ENCODE assay signal across 16 mouse cellular contexts in genomic region chr5:30192452-30192851, GRCm38 (mm10). TPM values are rescaled to one million over a fixed set of nuclear protein-coding genes. Genes with fewer than 3 reads are reported as not detected.
DNase-seq lines count a peak whose midpoint lies in the region; ATAC-seq and TF ChIP-seq lines count a peak whose summit lies in the region.
"Had no signal": no experiment of that assay in that cellular context is flagged by ENCODE, and none has a peak within 500 bp of the region (broad histone marks: within the 10 kb centered on the region; RNA-seq: fewer than 3 reads in every experiment).

No protein-coding gene starts in this region.

- H3K4me2 ChIP-seq in liver, embryonic 14.5 days (ENCODE audit: low read depth), result no peak overlapping the region
- no peak overlapping the region for H3K4me2 ChIP-seq in liver, embryonic 12.5 days
- no peak overlapping the region for H3K4me2 ChIP-seq in CH12.LX (ENCODE audit: insufficient read depth, low read depth, poor library complexity, severe bottlenecking)
- H3K4me2 ChIP-seq: forebrain, embryonic 13.5 days; kidney, embryonic 15.5 days; limb, embryonic 15.5 days had no signal

- ATAC-seq in liver, embryonic 14.5 days (ENCODE audit: insufficient read depth), result no peak
- no peak for ATAC-seq in liver, embryonic 12.5 days
- 0 out of 2 replicates have a peak, but pooled peaks have one; percentile 34 for ATAC-seq in megakaryocyte progenitor cell, adult 5-6 weeks (replicated peaks; ENCODE audit: poor library complexity)
- ATAC-seq: forebrain, embryonic 13.5 days had no signal

- no peaks in the 10 kb centered on the region for H3K79me2 ChIP-seq in CH12.LX (replicated peaks; ENCODE audit: control insufficient read depth, extremely low read depth, insufficient read depth, poor library complexity, severe bottlenecking)

- no peak overlapping the region for H3K9ac ChIP-seq in liver, embryonic 14.5 days (replicated peaks)
- no peak overlapping the region for H3K9ac ChIP-seq in liver, embryonic 12.5 days
- no peak overlapping the region for H3K9ac ChIP-seq in CH12.LX (ENCODE audit: insufficient read depth, low read depth)
- H3K9ac ChIP-seq: forebrain, embryonic 13.5 days; kidney, embryonic 15.5 days; limb, embryonic 15.5 days had no signal

- no peak for TF ChIP-seq EP300 in liver, embryonic 14.5 days (IDR thresholded peaks at IDR 0.05; ENCODE audit: low read depth)
- TF ChIP-seq EP300 in CH12.LX (IDR thresholded peaks at IDR 0.05; ENCODE audit: low read length), result no peak

- TF ChIP-seq RAD21 in CH12.LX (IDR thresholded peaks at IDR 0.05; ENCODE audit: low read depth, low read length), result peak; percentile 36

- H3K4me1 ChIP-seq in liver, embryonic 14.5 days (replicated peaks; ENCODE audit: control insufficient read depth in 2 of 2, insufficient read depth in 2 of 2, low read length in 1 of 2), result peaks cover 0 to 2% of the 10 kb centered on the region in 2 experiments; a peak in 1 of 4 replicates
- no peaks in the 10 kb centered on the region for H3K4me1 ChIP-seq in liver, embryonic 12.5 days
- peaks cover 0 to 14% of the 10 kb centered on the region in 2 experiments; a peak in 2 of 4 replicates for H3K4me1 ChIP-seq in CH12.LX (ENCODE audit: control insufficient read depth in 1 of 2, insufficient read depth in 2 of 2)
- H3K4me1 ChIP-seq: forebrain, embryonic 13.5 days; kidney, embryonic 15.5 days; limb, embryonic 15.5 days; midbrain, embryonic 10.5 days had no signal

- intact Hi-C loops in heart, postnatal 14 days (cut with DNase I), result loop anchor here (5.0 kb wide), 1 partner anchor 65 kb away; no protein-coding TSS in a partner anchor

- H3K27ac ChIP-seq in liver, embryonic 14.5 days, result no peak overlapping the region
- H3K27ac ChIP-seq in liver, embryonic 12.5 days, result no peak overlapping the region
- H3K27ac ChIP-seq in CH12.LX (ENCODE audit: insufficient read depth, low read depth), result no peak overlapping the region
- H3K27ac ChIP-seq: forebrain, embryonic 13.5 days; kidney, embryonic 15.5 days; limb, embryonic 15.5 days; midbrain, embryonic 10.5 days had no signal

- peak; percentile 46 for DNase-seq in heart, adult 11 months
- no peak for DNase-seq in heart, postnatal 14 days
- no peak for DNase-seq in liver, embryonic 14.5 days (ENCODE audit: low read depth in 3 of 3, low spot score in 3 of 3)
- DNase-seq in CH12.LX (ENCODE audit: extremely low read depth) (no peak), MN1 (ENCODE audit: low spot score) (no peak)
- no peak for DNase-seq in urinary bladder, postnatal 36 days (ENCODE audit: low spot score in 2 of 2)
- DNase-seq: cerebellum, adult 11 months; cerebellum, postnatal 25 days; layer of hippocampus, adult 9-11 months had no signal

- WGBS in liver, embryonic 14.5 days (ENCODE audit: insufficient replicate concordance), result 56% methylated on average over 1 of the region's 1 CpGs
- 52% methylated on average over 1 of the region's 1 CpGs for WGBS in liver, embryonic 12.5 days (ENCODE audit: insufficient replicate concordance)

- dilution Hi-C loops in CH12.LX (cut with MboI; ENCODE audit: extremely low pct_ligation_motif_present, extremely low pct_unique_long_range_greater_than_20kb, low sequenced_read_pairs), result no loop called here

- H3K9me3 ChIP-seq in liver, embryonic 14.5 days (ENCODE audit: control insufficient read depth, low read length), result no peaks in the 10 kb centered on the region
- H3K9me3 ChIP-seq in liver, embryonic 12.5 days (replicated peaks), result no peaks in the 10 kb centered on the region
- H3K9me3 ChIP-seq in CH12.LX (replicated peaks; ENCODE audit: low read length), result no peaks in the 10 kb centered on the region
- H3K9me3 ChIP-seq: forebrain, embryonic 13.5 days; kidney, embryonic 15.5 days; limb, embryonic 15.5 days; midbrain, embryonic 10.5 days had no signal

- TF ChIP-seq CTCF in liver, embryonic 14.5 days (IDR thresholded peaks at IDR 0.05; ENCODE audit: low read depth), result peak; percentile 14; the same call in 1 of the 2 replicates
- peak in 1 of 2 experiments; percentile 44; a peak in 2 of 4 replicates for TF ChIP-seq CTCF in CH12.LX (conservative IDR thresholded peaks at IDR 0.05 in 1 of 2, IDR thresholded peaks at IDR 0.05 in 1 of 2; ENCODE audit: low read depth in 2 of 2, low read length in 2 of 2)

- in situ Hi-C loops in CH12.LX (cut with MboI; ENCODE audit: low pct_ligation_motif_present, low pct_unique_long_range_greater_than_20kb, low sequenced_read_pairs), result no loop called here

- H3K4me3 ChIP-seq in liver, embryonic 14.5 days (ENCODE audit: insufficient read depth in 1 of 2, low read depth in 2 of 2, low read length in 2 of 2), result no peak overlapping the region
- H3K4me3 ChIP-seq in liver, embryonic 12.5 days, result no peak overlapping the region
- no peak overlapping the region for H3K4me3 ChIP-seq in CH12.LX (replicated peaks in 1 of 3; ENCODE audit: low read depth in 2 of 3, low read length in 2 of 3, poor library complexity in 1 of 3)
- H3K4me3 ChIP-seq: forebrain, embryonic 13.5 days; kidney, embryonic 15.5 days; limb, embryonic 15.5 days; midbrain, embryonic 10.5 days had no signal

- no peaks in the 10 kb centered on the region for H3K27me3 ChIP-seq in liver, embryonic 14.5 days (ENCODE audit: control insufficient read depth, insufficient read depth, low read length)
- H3K27me3 ChIP-seq in liver, embryonic 12.5 days (replicated peaks), result no peaks in the 10 kb centered on the region
- H3K27me3 ChIP-seq in CH12.LX (replicated peaks), result no peaks in the 10 kb centered on the region
- H3K27me3 ChIP-seq: forebrain, embryonic 13.5 days; kidney, embryonic 15.5 days; limb, embryonic 15.5 days had no signal

- no peak for TF ChIP-seq POLR2A in CH12.LX (IDR thresholded peaks at IDR 0.05; ENCODE audit: low read depth, low read length)

- no peaks in the 10 kb centered on the region; the same call in 1 of the 2 replicates for H3K36me3 ChIP-seq in liver, embryonic 14.5 days (replicated peaks; ENCODE audit: control insufficient read depth, insufficient read depth, low read depth)
- peaks cover 17% of the 10 kb centered on the region for H3K36me3 ChIP-seq in liver, embryonic 12.5 days
- H3K36me3 ChIP-seq in CH12.LX (replicated peaks in 1 of 2; ENCODE audit: control insufficient read depth in 1 of 2, insufficient read depth in 1 of 2, low read length in 1 of 2), result peaks cover 0 to 43% of the 10 kb centered on the region in 2 experiments

TF ChIP-seq in CH12.LX, 34 proteins besides CTCF, POLR2A, EP300 and RAD21:
- no peak for TF ChIP-seq MAX (IDR thresholded peaks at IDR 0.05; ENCODE audit: low read length)
- no peak for TF ChIP-seq TCF12 (IDR thresholded peaks at IDR 0.05; ENCODE audit: low read depth, low read length)
- TF ChIP-seq JUN (IDR thresholded peaks at IDR 0.05; ENCODE audit: insufficient read depth, low read depth, low read length), result no peak

RNA-seq across cellular contexts. Expression of gene Adgrf3, which starts 13.1 kb away (rescaled TPM):
- under 1 TPM; 0.14 to 0.29 TPM for total RNA-seq in heart, postnatal 14 days (2021)
- 0.01 and 0.02 TPM in 2 replicates for polyA plus RNA-seq in liver, embryonic 14.5 days (2012; rRNA removed)
- not detected in 2 replicates for polyA plus RNA-seq in liver, embryonic 14.5 days (2014; fragmentation: Nextera tagmentation; extraction: Ambion mirVana)
- not detected in 2 replicates for polyA plus RNA-seq in liver, embryonic 12.5 days (2016; fragmentation: Nextera tagmentation; extraction: Ambion mirVana)
- total RNA-seq in CH12.LX (2012; rRNA removed), result 1.0 and 1.4 TPM in 2 replicates
- 1.2 and 2.3 TPM in 2 replicates for total RNA-seq in CH12.LX (2014; rRNA removed)
- 2.2 and 2.6 TPM in 2 replicates for polyA plus RNA-seq in CH12.LX (2012; ENCODE audit: insufficient read length, low read depth)
- 0.27 TPM in 1 of 2 replicates, not detected in the other for total RNA-seq in megakaryocyte progenitor cell, adult 5-6 weeks (2015)
- not detected in 2 replicates for total RNA-seq in megakaryocyte progenitor cell, adult 5-6 weeks (2017)
- total RNA-seq: left cerebral cortex, postnatal 14 days had no signal
- polyA plus RNA-seq: forebrain, embryonic 13.5 days had no signal

RNA-seq across cellular contexts. Expression of gene Hadhb, which starts 37.4 kb away (rescaled TPM):
- total RNA-seq in heart, postnatal 14 days (2021), result 1,000 to 10,000 TPM; 1,750 to 1,828 TPM
- polyA plus RNA-seq in liver, embryonic 14.5 days (2012; rRNA removed), result 42.0 and 60.7 TPM in 2 replicates
- polyA plus RNA-seq in liver, embryonic 14.5 days (2014; fragmentation: Nextera tagmentation; extraction: Ambion mirVana), result 123 and 126 TPM in 2 replicates
- 113 and 116 TPM in 2 replicates for polyA plus RNA-seq in liver, embryonic 12.5 days (2016; fragmentation: Nextera tagmentation; extraction: Ambion mirVana)
- total RNA-seq in CH12.LX (2012; rRNA removed), result 78.3 and 81.4 TPM in 2 replicates
- 118 and 125 TPM in 2 replicates for total RNA-seq in CH12.LX (2014; rRNA removed)
- polyA plus RNA-seq in CH12.LX (2012; ENCODE audit: insufficient read length, low read depth), result 69.5 and 77.9 TPM in 2 replicates
- 61.8 and 69.7 TPM in 2 replicates for total RNA-seq in megakaryocyte progenitor cell, adult 5-6 weeks (2015)
- 65.1 and 82.6 TPM in 2 replicates for total RNA-seq in megakaryocyte progenitor cell, adult 5-6 weeks (2017)

RNA-seq across cellular contexts. Expression of gene Hadha, which starts 37.5 kb away (rescaled TPM):
- total RNA-seq in heart, postnatal 14 days (2021), result 1,000 to 10,000 TPM; 1,294 to 1,315 TPM
- 28.3 and 40.0 TPM in 2 replicates for polyA plus RNA-seq in liver, embryonic 14.5 days (2012; rRNA removed)
- 73.9 and 84.9 TPM in 2 replicates for polyA plus RNA-seq in liver, embryonic 14.5 days (2014; fragmentation: Nextera tagmentation; extraction: Ambion mirVana)
- polyA plus RNA-seq in liver, embryonic 12.5 days (2016; fragmentation: Nextera tagmentation; extraction: Ambion mirVana), result 92.2 and 103 TPM in 2 replicates
- 73.6 and 76.0 TPM in 2 replicates for total RNA-seq in CH12.LX (2012; rRNA removed)
- total RNA-seq in CH12.LX (2014; rRNA removed), result 82.8 and 83.0 TPM in 2 replicates
- polyA plus RNA-seq in CH12.LX (2012; ENCODE audit: insufficient read length, low read depth), result 117 and 132 TPM in 2 replicates
- total RNA-seq in megakaryocyte progenitor cell, adult 5-6 weeks (2015), result 49.5 and 54.4 TPM in 2 replicates
- total RNA-seq in megakaryocyte progenitor cell, adult 5-6 weeks (2017), result 133 and 148 TPM in 2 replicates

RNA-seq across cellular contexts. Expression of gene Selenoi, which starts 39.9 kb away (rescaled TPM):
- total RNA-seq in heart, postnatal 14 days (2021), result 10 to 100 TPM; 18.5 to 20.7 TPM
- polyA plus RNA-seq in liver, embryonic 14.5 days (2012; rRNA removed), result 13.3 and 13.5 TPM in 2 replicates
- 12.5 and 14.8 TPM in 2 replicates for polyA plus RNA-seq in liver, embryonic 14.5 days (2014; fragmentation: Nextera tagmentation; extraction: Ambion mirVana)
- 20.2 and 22.0 TPM in 2 replicates for polyA plus RNA-seq in liver, embryonic 12.5 days (2016; fragmentation: Nextera tagmentation; extraction: Ambion mirVana)
- total RNA-seq in CH12.LX (2012; rRNA removed), result 36.1 and 39.8 TPM in 2 replicates
- total RNA-seq in CH12.LX (2014; rRNA removed), result 45.7 and 51.3 TPM in 2 replicates
- 21.0 and 27.0 TPM in 2 replicates for polyA plus RNA-seq in CH12.LX (2012; ENCODE audit: insufficient read length, low read depth)
- total RNA-seq in megakaryocyte progenitor cell, adult 5-6 weeks (2015), result 36.0 and 38.8 TPM in 2 replicates
- 47.5 and 67.4 TPM in 2 replicates for total RNA-seq in megakaryocyte progenitor cell, adult 5-6 weeks (2017)

Comparison
In these comparisons a context has a peak if more than half of its experiments do, and no peak if none do; other contexts are left out.
1. RNA of gene Hadhb, which starts 37.4 kb away (total RNA-seq): 1,750 to 1,828 TPM in heart, postnatal 14 days; 78.3 to 125 TPM in CH12.LX and 61.8 to 82.6 TPM in megakaryocyte progenitor cell, adult 5-6 weeks; every median in the first group is over 10 times any median in the second.
2. RNA of gene Hadha, which starts 37.5 kb away (total RNA-seq): 1,294 to 1,315 TPM in heart, postnatal 14 days; 49.5 to 148 TPM in megakaryocyte progenitor cell, adult 5-6 weeks and 73.6 to 83.0 TPM in CH12.LX; every median in the first group is over 4 times any median in the second.